Mouse (Mus musculus) small intestine, adult 2 months (tissue): ENCODE results near the gene Ppm1a.

Experiments used
- CTCF ChIP-seq: fragments of 200-500 bp; IDR thresholded peaks from 2 replicates; pipeline ENCODE4 v1.5.1; 2012; ENCODE audit warnings: low read depth, mild to moderate bottlenecking, control low read depth, inconsistent platforms, low read length, moderate library complexity, mixed read lengths; ENCODE audit not compliant: insufficient replicate concordance, insufficient read length; ENCODE audit errors: extremely low read depth
- POLR2A ChIP-seq: fragments of 200-500 bp; IDR thresholded peaks from 2 replicates; pipeline ENCODE4 v1.6.1; 2012; ENCODE audit warnings: low read depth, mild to moderate bottlenecking, control low read depth, inconsistent platforms, low read length, moderate library complexity

- no peak for TF ChIP-seq POLR2A
- TF ChIP-seq CTCF: no peak
Observed at GRCm38 (mm10) chr12:72830317-72830716, 73.1 kb downstream of the Ppm1a start.
